In genomic region chr12:80463666-80464269, GRCm38 (mm10) we compare ENCODE assay signal across 8 mouse cellular contexts. TPM values are rescaled to one million over a fixed set of nuclear protein-coding genes. Genes with fewer than 3 reads are reported as not detected.
DNase-seq lines count a peak whose midpoint lies in the region; ATAC-seq and TF ChIP-seq lines count a peak whose summit lies in the region.

No protein-coding gene starts in this region.

- H3K27me3 ChIP-seq in ES-Bruce4 (ENCODE audit: control insufficient read depth, insufficient read depth, low read length, poor library complexity, severe bottlenecking): no peaks in the 10 kb centered on the region
- peaks cover 4% of the 10 kb centered on the region; the same call in 1 of the 2 replicates for H3K27me3 ChIP-seq in forebrain, embryonic 12.5 days
- H3K27me3 ChIP-seq in hindbrain, embryonic 11.5 days (ENCODE audit: control insufficient read depth, insufficient read depth, low read length): no peaks in the 10 kb centered on the region
- H3K27me3 ChIP-seq in lung, postnatal 0 days (replicated peaks; ENCODE audit: insufficient read depth, low read length): no peaks in the 10 kb centered on the region

- H3K9me3 ChIP-seq in ES-Bruce4 (replicated peaks; ENCODE audit: control insufficient read depth, insufficient read depth, low read length, poor library complexity, severe bottlenecking): no peaks in the 10 kb centered on the region
- H3K9me3 ChIP-seq in forebrain, embryonic 12.5 days: no peaks in the 10 kb centered on the region
- H3K9me3 ChIP-seq in hindbrain, embryonic 11.5 days (ENCODE audit: control insufficient read depth, low read length): no peaks in the 10 kb centered on the region
- no peaks in the 10 kb centered on the region for H3K9me3 ChIP-seq in lung, postnatal 0 days (ENCODE audit: low read length)

- peak overlapping the region; percentile 76 for H3K4me2 ChIP-seq in forebrain, embryonic 12.5 days
- peak overlapping the region; percentile 83 for H3K4me2 ChIP-seq in hindbrain, embryonic 11.5 days (replicated peaks; ENCODE audit: low read depth, low read length)
- peak overlapping the region; percentile 72 for H3K4me2 ChIP-seq in lung, postnatal 0 days (replicated peaks; ENCODE audit: low read depth, low read length)

- H3K4me1 ChIP-seq in ES-Bruce4 (ENCODE audit: control insufficient read depth, insufficient read depth, low read length): no peaks in the 10 kb centered on the region
- H3K4me1 ChIP-seq in forebrain, embryonic 12.5 days: peaks cover 8% of the 10 kb centered on the region
- H3K4me1 ChIP-seq in hindbrain, embryonic 11.5 days (replicated peaks; ENCODE audit: control insufficient read depth, insufficient read depth, low read length): no peaks in the 10 kb centered on the region
- H3K4me1 ChIP-seq in lung, postnatal 0 days (ENCODE audit: insufficient read depth, low read depth, low read length): no peaks in the 10 kb centered on the region

- 5% methylated on average over 17 of the region's 17 CpGs for WGBS in forebrain, embryonic 12.5 days
- 10% methylated on average over 17 of the region's 17 CpGs for WGBS in hindbrain, embryonic 11.5 days
- 7% methylated on average over 17 of the region's 17 CpGs for WGBS in lung, postnatal 0 days

- peak overlapping the region; percentile 73 for H3K9ac ChIP-seq in ES-Bruce4 (ENCODE audit: low read depth, poor library complexity, severe bottlenecking)
- H3K9ac ChIP-seq in forebrain, embryonic 12.5 days: peak overlapping the region; percentile 79
- peak overlapping the region; percentile 88 for H3K9ac ChIP-seq in hindbrain, embryonic 11.5 days (ENCODE audit: low read depth, low read length)
- peak overlapping the region; percentile 64 for H3K9ac ChIP-seq in lung, postnatal 0 days (replicated peaks; ENCODE audit: low read depth)

- H3K36me3 ChIP-seq in ES-Bruce4 (ENCODE audit: control insufficient read depth, insufficient read depth, low read length, poor library complexity, severe bottlenecking): no peaks in the 10 kb centered on the region
- H3K36me3 ChIP-seq in forebrain, embryonic 12.5 days (replicated peaks): no peaks in the 10 kb centered on the region
- no peaks in the 10 kb centered on the region for H3K36me3 ChIP-seq in hindbrain, embryonic 11.5 days (ENCODE audit: control insufficient read depth, insufficient read depth, low read length)
- H3K36me3 ChIP-seq in lung, postnatal 0 days (ENCODE audit: insufficient read depth, low read length): no peaks in the 10 kb centered on the region

- TF ChIP-seq CTCF in ES-Bruce4 (IDR thresholded peaks at IDR 0.05; ENCODE audit: low read depth, low read length): no peak
- TF ChIP-seq CTCF in lung, postnatal 0 days (IDR thresholded peaks at IDR 0.05): no peak

- H3K27ac ChIP-seq in ES-Bruce4 (ENCODE audit: insufficient read depth, low read length): no peak overlapping the region
- peak overlapping the region; percentile 80; the same call in 1 of the 2 replicates for H3K27ac ChIP-seq in forebrain, embryonic 12.5 days
- H3K27ac ChIP-seq in hindbrain, embryonic 11.5 days (ENCODE audit: low read depth, low read length): 0 out of 2 replicates have a peak overlapping the region, but pooled peaks have one; percentile 62
- peak overlapping the region; percentile 77 for H3K27ac ChIP-seq in lung, postnatal 0 days (ENCODE audit: low read length)

- no peak for ATAC-seq in cerebellum, adult (ENCODE audit: insufficient number of reproducible peaks, low FRiP score, low TSS enrichment)
- ATAC-seq in forebrain, embryonic 12.5 days (ENCODE audit: low FRiP score): no peak
- no peak for ATAC-seq in hindbrain, embryonic 11.5 days (ENCODE audit: low FRiP score)
- no peak for ATAC-seq in lung, postnatal 0 days

- TF ChIP-seq POLR2A in ES-Bruce4 (IDR thresholded peaks at IDR 0.05; ENCODE audit: insufficient read depth, low read length): no peak

- peak; percentile 35 for DNase-seq in cerebellum, adult 11-12 months
- DNase-seq in hindbrain, embryonic 11.5 days (ENCODE audit: low spot score): no peak
- DNase-seq in lung, postnatal 0 days (ENCODE audit: low spot score): peak; percentile 56
- DNase-seq in frontal cortex, postnatal 25 days (ENCODE audit: low spot score in 2 of 2): no peak
- no peak for DNase-seq in layer of hippocampus, adult 11-12 months (ENCODE audit: low spot score)

- no peak for TF ChIP-seq EP300 in ES-Bruce4 (IDR thresholded peaks at IDR 0.05; ENCODE audit: insufficient read depth, low read depth, low read length)
- TF ChIP-seq EP300 in lung, postnatal 0 days (IDR thresholded peaks at IDR 0.05): no peak

- peak overlapping the region; percentile 91 for H3K4me3 ChIP-seq in ES-Bruce4 (ENCODE audit: low read depth, low read length)
- H3K4me3 ChIP-seq in forebrain, embryonic 12.5 days (replicated peaks): peak overlapping the region; percentile 86
- H3K4me3 ChIP-seq in hindbrain, embryonic 11.5 days (ENCODE audit: low read depth, low read length): peak overlapping the region; percentile 86
- H3K4me3 ChIP-seq in lung, postnatal 0 days (ENCODE audit: low read depth, low read length): peak overlapping the region; percentile 80

RNA-seq across cellular contexts. Expression of gene Exd2, which starts 0.9 kb away (rescaled TPM):
- 20.8 and 24.1 TPM in 2 replicates for polyA plus RNA-seq in ES-Bruce4 (2011; ENCODE audit: insufficient read depth, insufficient read length, low read depth, missing spikeins)
- 52.7 and 54.1 TPM in 2 replicates for polyA plus RNA-seq in forebrain, embryonic 12.5 days (2016; fragmentation: Nextera tagmentation; extraction: Ambion mirVana)
- 41.3 and 46.3 TPM in 2 replicates for polyA plus RNA-seq in hindbrain, embryonic 11.5 days (2014; fragmentation: Nextera tagmentation; extraction: Ambion mirVana)
- 10.6 and 14.1 TPM in 2 replicates for polyA plus RNA-seq in lung, postnatal 0 days (2015; fragmentation: Nextera tagmentation; extraction: Ambion mirVana)

RNA-seq across cellular contexts. Expression of gene Dcaf5, which starts 27.4 kb away (rescaled TPM):
- polyA plus RNA-seq in ES-Bruce4 (2011; ENCODE audit: insufficient read depth, insufficient read length, low read depth, missing spikeins): 10.0 and 10.2 TPM in 2 replicates
- polyA plus RNA-seq in forebrain, embryonic 12.5 days (2016; fragmentation: Nextera tagmentation; extraction: Ambion mirVana): 21.9 and 25.2 TPM in 2 replicates
- polyA plus RNA-seq in hindbrain, embryonic 11.5 days (2014; fragmentation: Nextera tagmentation; extraction: Ambion mirVana): 14.5 and 15.1 TPM in 2 replicates
- 7.7 and 8.3 TPM in 2 replicates for polyA plus RNA-seq in lung, postnatal 0 days (2015; fragmentation: Nextera tagmentation; extraction: Ambion mirVana)

RNA-seq across cellular contexts. Expression of gene Galnt16, which starts 54.3 kb away (rescaled TPM):
- 0.58 and 0.70 TPM in 2 replicates for polyA plus RNA-seq in ES-Bruce4 (2011; ENCODE audit: insufficient read depth, insufficient read length, low read depth, missing spikeins)
- 29.4 and 31.6 TPM in 2 replicates for polyA plus RNA-seq in forebrain, embryonic 12.5 days (2016; fragmentation: Nextera tagmentation; extraction: Ambion mirVana)
- polyA plus RNA-seq in hindbrain, embryonic 11.5 days (2014; fragmentation: Nextera tagmentation; extraction: Ambion mirVana): 8.6 and 9.1 TPM in 2 replicates
- 5.5 and 5.6 TPM in 2 replicates for polyA plus RNA-seq in lung, postnatal 0 days (2015; fragmentation: Nextera tagmentation; extraction: Ambion mirVana)

Comparison
In these comparisons a context has a peak if more than half of its experiments do, and no peak if none do; other contexts are left out.
1. DNase-seq: peak in cerebellum, adult 11-12 months (single experiment) and lung, postnatal 0 days (single experiment); none in hindbrain, embryonic 11.5 days (single experiment), frontal cortex, postnatal 25 days (0 of 2) and layer of hippocampus, adult 11-12 months (single experiment).
2. Peak in every context shown above with its lines, with median percentiles within 50 percentile points of each other: H3K4me3 ChIP-seq, H3K9ac ChIP-seq and H3K4me2 ChIP-seq.